Mouse (Mus musculus) ES-E14 (cell line): ENCODE results near the gene Slc7a11. TPM values are rescaled to one million over a fixed set of nuclear protein-coding genes. Genes with fewer than 3 reads are reported as not detected.
A peak's percentile ranks its signal among the peaks of the same experiment; 100 is the strongest.

Experiments
- DNase-seq: peaks from one replicate; pipeline ENCODE4 v3.0.0-alpha.2; 2013; ENCODE audit warnings: low read depth, low spot score
- H3K27ac ChIP-seq: 2 replicates; pipeline ENCODE4 v1.5.1; 2012; ENCODE audit warnings: low read depth, mild to moderate bottlenecking, low read length, moderate library complexity, mixed read lengths; ENCODE audit not compliant: poor library complexity, insufficient read depth, severe bottlenecking
- H3K36me3 ChIP-seq: 2 replicates; pipeline ENCODE4 v1.6.1; 2012; ENCODE audit warnings: mild to moderate bottlenecking, low read length, moderate library complexity, mixed read lengths; ENCODE audit not compliant: control insufficient read depth, poor library complexity, insufficient read depth, severe bottlenecking
- H3K4me1 ChIP-seq, 2 experiments: fragments of 150-350 bp in 1 of 2; sonication (generic) in 1 of 2; 2 replicates each; pipeline ENCODE4 v1.6.1; 2012; ENCODE audit warnings: low read length in 2 of 2, mild to moderate bottlenecking in 1 of 2, mixed read lengths in 1 of 2; ENCODE audit not compliant: control insufficient read depth in 2 of 2, insufficient read depth in 2 of 2, poor library complexity in 1 of 2
- H3K4me3 ChIP-seq, 2 experiments: fragments of 150-350 bp in 1 of 2; sonication (generic) in 1 of 2; 2 replicates each; pipeline ENCODE4 v1.5.1; 2012; ENCODE audit warnings: low read length in 2 of 2, low read depth in 1 of 2, mild to moderate bottlenecking in 1 of 2, mixed read lengths in 1 of 2; ENCODE audit not compliant: insufficient read depth in 1 of 2, poor library complexity in 1 of 2, severe bottlenecking in 1 of 2
- H3K9ac ChIP-seq: 2 replicates; pipeline ENCODE4 v1.6.1; 2012; ENCODE audit warnings: low read depth, mild to moderate bottlenecking, low read length, mixed read lengths; ENCODE audit not compliant: poor library complexity, insufficient read depth, severe bottlenecking
- H3K9me3 ChIP-seq: fragments of 150-350 bp; sonication (generic); 2 replicates; pipeline ENCODE4 v1.6.1; 2012; ENCODE audit warnings: low read depth, mild to moderate bottlenecking, low read length; ENCODE audit not compliant: control insufficient read depth, insufficient read depth
- CHD2 ChIP-seq: IDR thresholded peaks from 2 replicates; pipeline ENCODE4 v1.6.1; 2014; ENCODE audit warnings: mild to moderate bottlenecking, low read depth, low read length, inconsistent platforms
- HCFC1 ChIP-seq: IDR thresholded peaks from 2 replicates; pipeline ENCODE4 v1.6.1; 2012; ENCODE audit warnings: low read length, inconsistent platforms, borderline replicate concordance; ENCODE audit not compliant: insufficient read depth
- MAFK ChIP-seq: IDR thresholded peaks from 2 replicates; pipeline ENCODE4 v1.6.1; 2014; ENCODE audit warnings: mild to moderate bottlenecking, low read depth, low read length, inconsistent platforms; ENCODE audit not compliant: insufficient read depth
- ZC3H11A ChIP-seq: IDR thresholded peaks from 2 replicates; pipeline ENCODE4 v1.6.1; 2012; ENCODE audit warnings: low read depth, mild to moderate bottlenecking, inconsistent platforms, low read length, borderline replicate concordance
- ZNF384 ChIP-seq: IDR thresholded peaks from 2 replicates; pipeline ENCODE4 v1.6.1; 2012; ENCODE audit warnings: low read depth, low read length, inconsistent platforms
- in situ Hi-C, 2 experiments: fragments of 600-800 bp; cut with MboI; formaldehyde crosslinking; loops; one replicate each; pipeline ENCODE4 v1.15.1; 2025; ENCODE audit warnings: low sequenced_read_pairs in 2 of 2, inconsistent platforms in 1 of 2; ENCODE audit not compliant: unreplicated experiment in 2 of 2
- total RNA-seq: library from RNA; depleted of rRNA; stranded (reverse); fragments of 300-350 nt; gene quantifications from 2 replicates; pipeline ENCODE4 v1.2.3, GENCODE M21; 2012

Slc7a11 gene
- total RNA-seq, 1 experiment, result 2.1 TPM

- Histone ChIP-seq H3K4me1 (no peaks in the 10 kb centered on the region), H3K9ac (no peak overlapping the region), H3K27ac (no peak overlapping the region), H3K4me3 (no peak overlapping the region), H3K9me3 (no peaks in the 10 kb centered on the region), H3K36me3 (no peaks in the 10 kb centered on the region)
- in situ Hi-C loops, result no loop called here
- no peak for DNase-seq
- TF ChIP-seq CHD2 (no peak), MAFK (peak; percentile 87)
Measured at GRCm38 (mm10) chr3:50224390-50225114, 218.9 kb downstream of the Slc7a11 start.

GRCm38 (mm10) chr3:50220454-50220853, 223.0 kb downstream of the Slc7a11 start:
- H3K4me3 ChIP-seq, result no peak overlapping the region
- DNase-seq, result no peak
- TF ChIP-seq ZNF384, result no peak
- H3K36me3 ChIP-seq, result no peaks in the 10 kb centered on the region
- H3K9ac ChIP-seq, result no peak overlapping the region
- H3K9me3 ChIP-seq, result no peaks in the 10 kb centered on the region
- in situ Hi-C loops, result no loop called here
- H3K4me1 ChIP-seq, result no peaks in the 10 kb centered on the region
- no peak overlapping the region for H3K27ac ChIP-seq

GRCm38 (mm10) chr3:50186369-50186768, 257.0 kb downstream of the Slc7a11 start:
- H3K9ac ChIP-seq, result no peak overlapping the region
- H3K4me3 ChIP-seq, result no peak overlapping the region
- no peaks in the 10 kb centered on the region for H3K4me1 ChIP-seq
- H3K36me3 ChIP-seq, result no peaks in the 10 kb centered on the region
- no peak for DNase-seq
- TF ChIP-seq ZC3H11A (no peak), MAFK (no peak), HCFC1 (no peak), ZNF384 (no peak), CHD2 (no peak)
- H3K27ac ChIP-seq, result no peak overlapping the region
- no peaks in the 10 kb centered on the region for H3K9me3 ChIP-seq
- in situ Hi-C loops, result no loop called here

- in situ Hi-C loops, result no loop called here
- no peaks in the 10 kb centered on the region for H3K36me3 ChIP-seq
- H3K9ac ChIP-seq, result no peak overlapping the region
- H3K4me3 ChIP-seq, result no peak overlapping the region
- TF ChIP-seq HCFC1, result no peak
- no peak for TF ChIP-seq MAFK
- TF ChIP-seq ZC3H11A, result no peak
- no peak for TF ChIP-seq ZNF384
- TF ChIP-seq CHD2, result no peak
- no peak for DNase-seq
- no peaks in the 10 kb centered on the region for H3K4me1 ChIP-seq
- H3K9me3 ChIP-seq, result no peaks in the 10 kb centered on the region
- no peak overlapping the region for H3K27ac ChIP-seq
Measured at GRCm38 (mm10) chr3:50185879-50186278, 257.5 kb downstream of the Slc7a11 start.

- DNase-seq, result no peak
- no peak overlapping the region for H3K9ac ChIP-seq
- no peaks in the 10 kb centered on the region for H3K4me1 ChIP-seq
- no peak for TF ChIP-seq ZNF384
- no peak for TF ChIP-seq MAFK
- TF ChIP-seq ZC3H11A, result no peak
- no peak for TF ChIP-seq HCFC1
- TF ChIP-seq CHD2, result no peak
- H3K9me3 ChIP-seq, result no peaks in the 10 kb centered on the region
- no peaks in the 10 kb centered on the region for H3K36me3 ChIP-seq
- no peak overlapping the region for H3K27ac ChIP-seq
- in situ Hi-C loops, result no loop called here
- no peak overlapping the region for H3K4me3 ChIP-seq
Measured at GRCm38 (mm10) chr3:50160756-50161155, 282.7 kb downstream of the Slc7a11 start.
